In the genomic region with DNA sequence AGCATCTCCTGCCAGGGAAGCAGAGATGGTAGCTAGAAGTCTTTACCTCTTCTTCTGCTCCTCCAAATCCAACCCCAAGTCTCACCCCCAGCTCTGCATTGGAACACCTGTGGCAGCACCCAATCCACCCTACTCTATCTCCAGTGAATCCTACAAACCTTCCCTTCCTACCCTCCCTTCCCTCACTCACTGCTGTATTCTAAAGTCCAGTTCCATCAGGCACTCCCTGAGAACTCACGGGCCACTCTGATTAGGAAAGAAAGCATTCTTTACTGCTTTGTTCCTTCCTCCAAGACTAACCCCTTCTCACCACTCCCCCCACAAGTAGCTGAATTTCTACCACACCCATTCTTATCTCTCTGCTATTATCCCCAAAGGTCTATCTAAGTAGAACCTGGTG, we compare ENCODE assay signal across 23 mouse cellular contexts.
"Had no signal": no experiment of that assay in that cellular context is flagged by ENCODE, and none has a peak within 500 bp of the region (broad histone marks: within the 10 kb centered on the region; RNA-seq: fewer than 3 reads in every experiment).

No protein-coding gene starts in this region.

- H3K36me3 ChIP-seq: limb, embryonic 10.5 days; limb, embryonic 12.5 days; limb, embryonic 13.5 days; limb, embryonic 15.5 days; liver, embryonic 12.5 days; liver, embryonic 13.5 days; liver, embryonic 15.5 days; lung, embryonic 15.5 days; midbrain, embryonic 10.5 days; midbrain, embryonic 12.5 days; midbrain, embryonic 13.5 days; midbrain, embryonic 15.5 days; neural tube, embryonic 12.5 days had no signal

- H3K9ac ChIP-seq: limb, embryonic 12.5 days; limb, embryonic 13.5 days; limb, embryonic 15.5 days; liver, embryonic 12.5 days; liver, embryonic 13.5 days; liver, embryonic 14.5 days; liver, embryonic 15.5 days; liver, postnatal 0 days; lung, embryonic 14.5 days; lung, embryonic 15.5 days; midbrain, embryonic 12.5 days; midbrain, embryonic 13.5 days; midbrain, embryonic 15.5 days; neural tube, embryonic 12.5 days had no signal

- H3K27ac ChIP-seq: limb, embryonic 10.5 days; limb, embryonic 12.5 days; limb, embryonic 13.5 days; limb, embryonic 15.5 days; liver, embryonic 12.5 days; liver, embryonic 13.5 days; liver, embryonic 14.5 days; liver, embryonic 15.5 days; lung, embryonic 15.5 days; macrophage; midbrain, embryonic 10.5 days; midbrain, embryonic 12.5 days; midbrain, embryonic 13.5 days; midbrain, embryonic 15.5 days; neural tube, embryonic 12.5 days had no signal

- H3K27me3 ChIP-seq: limb, embryonic 12.5 days; limb, embryonic 13.5 days; limb, embryonic 15.5 days; liver, embryonic 12.5 days; liver, embryonic 13.5 days; liver, embryonic 15.5 days; lung, embryonic 15.5 days; megakaryocyte, embryonic 14.5 days; midbrain, embryonic 12.5 days; midbrain, embryonic 13.5 days; midbrain, embryonic 15.5 days; neural tube, embryonic 12.5 days had no signal

- H3K9me3 ChIP-seq: limb, embryonic 10.5 days; limb, embryonic 12.5 days; limb, embryonic 13.5 days; limb, embryonic 15.5 days; liver, embryonic 12.5 days; liver, embryonic 13.5 days; liver, embryonic 15.5 days; lung, embryonic 15.5 days; megakaryocyte, embryonic 14.5 days; midbrain, embryonic 10.5 days; midbrain, embryonic 12.5 days; midbrain, embryonic 13.5 days; midbrain, embryonic 15.5 days; neural tube, embryonic 12.5 days had no signal

- H3K4me3 ChIP-seq: limb, embryonic 10.5 days; limb, embryonic 12.5 days; limb, embryonic 13.5 days; limb, embryonic 15.5 days; liver, embryonic 12.5 days; liver, embryonic 13.5 days; liver, embryonic 15.5 days; lung, embryonic 15.5 days; megakaryocyte, embryonic 14.5 days; midbrain, embryonic 10.5 days; midbrain, embryonic 12.5 days; midbrain, embryonic 13.5 days; midbrain, embryonic 15.5 days; myocyte; neural tube, embryonic 12.5 days had no signal

- ATAC-seq: liver, embryonic 12.5 days; liver, postnatal 0 days; lung, postnatal 0 days; midbrain, embryonic 13.5 days; midbrain, embryonic 15.5 days; midbrain, embryonic 16.5 days had no signal

- H3K4me1 ChIP-seq: limb, embryonic 10.5 days; limb, embryonic 12.5 days; limb, embryonic 13.5 days; limb, embryonic 15.5 days; liver, embryonic 12.5 days; liver, embryonic 13.5 days; liver, embryonic 15.5 days; lung, embryonic 15.5 days; megakaryocyte, embryonic 14.5 days; midbrain, embryonic 10.5 days; midbrain, embryonic 12.5 days; midbrain, embryonic 13.5 days; midbrain, embryonic 15.5 days; neural tube, embryonic 12.5 days had no signal

- H3K4me2 ChIP-seq: limb, embryonic 12.5 days; limb, embryonic 13.5 days; limb, embryonic 15.5 days; liver, embryonic 11.5 days; liver, embryonic 12.5 days; liver, embryonic 13.5 days; liver, embryonic 15.5 days; lung, embryonic 14.5 days; lung, embryonic 15.5 days; midbrain, embryonic 11.5 days; midbrain, embryonic 12.5 days; midbrain, embryonic 13.5 days; midbrain, embryonic 15.5 days; neural tube, embryonic 12.5 days had no signal
